Mouse (Mus musculus) small intestine, adult 2 months (tissue): ENCODE data around the gene Nhlrc2.
"Not testable (repeated sequence)": the region's sequence is repeated elsewhere in the genome, so short reads cannot be mapped to it uniquely, and the experiment has no call there.

ENCODE experiments used
- CTCF ChIP-seq: fragments of 200-500 bp; IDR thresholded peaks from 2 replicates; pipeline ENCODE4 v1.5.1; 2012; ENCODE audit warnings: low read depth, mild to moderate bottlenecking, control low read depth, inconsistent platforms, low read length, moderate library complexity, mixed read lengths; ENCODE audit not compliant: insufficient replicate concordance, insufficient read length; ENCODE audit errors: extremely low read depth
- POLR2A ChIP-seq: fragments of 200-500 bp; IDR thresholded peaks from 2 replicates; pipeline ENCODE4 v1.6.1; 2012; ENCODE audit warnings: low read depth, mild to moderate bottlenecking, control low read depth, inconsistent platforms, low read length, moderate library complexity

GRCm38 (mm10) chr19:56503525-56503924 lies 44.5 kb upstream of the Nhlrc2 start:
- not testable (repeated sequence) for TF ChIP-seq CTCF, POLR2A
